Mouse (Mus musculus): ENCODE measurements around the gene Cpne9.

DNA sequence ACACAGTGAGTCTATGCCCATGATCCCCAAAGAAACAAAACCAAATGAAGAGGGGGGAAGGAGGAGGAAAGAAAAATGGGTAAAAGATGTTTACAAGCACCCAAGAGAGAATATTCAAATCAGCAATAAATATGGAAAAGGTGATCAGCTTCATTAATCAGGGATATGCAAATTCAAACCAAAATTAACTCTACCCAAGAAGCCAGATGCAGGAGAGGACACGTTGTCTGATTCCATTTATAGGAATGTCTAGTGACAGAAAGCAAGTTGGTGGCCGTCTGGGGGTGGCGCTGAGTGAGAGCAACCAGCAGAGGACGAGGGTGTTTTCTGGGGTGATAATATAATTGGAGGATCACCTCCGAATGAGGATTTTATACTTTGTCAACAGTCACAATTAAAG is 47.0 kb upstream of the Cpne9 start:
- no peak for TF ChIP-seq HCFC1 (IDR thresholded peaks at IDR 0.05; ENCODE audit: borderline replicate concordance, insufficient read depth, low read length)
- no peak for TF ChIP-seq CHD2 (IDR thresholded peaks at IDR 0.05; ENCODE audit: low read depth, low read length)
- TF ChIP-seq ZC3H11A (IDR thresholded peaks at IDR 0.05; ENCODE audit: borderline replicate concordance, low read depth, low read length), result no peak
- no peak for TF ChIP-seq ZNF384 (IDR thresholded peaks at IDR 0.05; ENCODE audit: low read depth, low read length)

Measured in ES-E14 (cell line).